Mouse (Mus musculus) R1 (cell line): ENCODE results near the gene Fbxo11.
"Not testable (repeated sequence)": the region's sequence is repeated elsewhere in the genome, so short reads cannot be mapped to it uniquely, and the experiment has no call there.

Experiments used
- DNase-seq: peaks from one replicate; pipeline ENCODE4 v3.0.0-alpha.2; 2018; ENCODE audit warnings: low read depth, low spot score

The Fbxo11 gene

DNA sequence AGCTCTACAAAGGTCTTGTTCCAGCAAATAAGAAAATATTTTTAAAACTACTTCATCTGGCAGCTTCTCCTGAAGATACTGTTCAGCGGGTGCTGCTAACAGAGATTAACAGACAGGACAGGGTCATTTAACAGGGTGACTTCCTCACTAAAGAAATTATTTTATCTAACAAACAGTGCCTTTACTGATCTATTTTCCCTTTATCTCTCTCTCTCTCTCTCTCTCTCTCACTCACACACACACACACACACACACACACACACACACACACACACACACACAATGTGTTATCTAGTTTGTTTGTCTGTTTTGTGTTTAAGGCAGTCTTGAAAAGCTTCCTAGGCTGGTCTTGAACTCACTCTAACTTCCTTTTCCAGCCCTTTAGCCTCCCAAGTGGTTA lies 50.6 kb downstream of the Fbxo11 start:
- no peak for DNase-seq

- no peak for DNase-seq
Measured at GRCm38 (mm10) chr17:88006956-88007355, 58.1 kb downstream of the Fbxo11 start.

DNA sequence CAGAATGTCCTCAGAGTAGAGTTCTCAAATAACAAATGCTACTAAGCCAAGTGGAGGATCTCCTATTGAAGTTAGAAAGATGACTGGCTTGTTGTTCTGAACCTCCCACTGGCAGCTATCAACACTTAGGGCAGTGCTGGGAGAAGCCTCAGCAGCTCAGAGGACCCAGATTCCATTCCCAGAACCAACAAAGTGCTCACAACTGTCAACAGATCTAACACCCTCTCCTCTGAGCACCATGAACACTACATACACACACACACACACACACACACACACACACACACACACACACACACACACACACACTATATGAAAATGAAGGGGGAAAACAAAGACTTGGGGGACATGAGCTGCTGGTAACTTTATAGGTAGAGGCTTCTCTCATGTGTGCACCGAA lies 60.2 kb downstream of the Fbxo11 start:
- DNase-seq = no peak

- DNase-seq = no peak
Measured at GRCm38 (mm10) chr17:87997808-87998207, 67.3 kb downstream of the Fbxo11 start.

DNA sequence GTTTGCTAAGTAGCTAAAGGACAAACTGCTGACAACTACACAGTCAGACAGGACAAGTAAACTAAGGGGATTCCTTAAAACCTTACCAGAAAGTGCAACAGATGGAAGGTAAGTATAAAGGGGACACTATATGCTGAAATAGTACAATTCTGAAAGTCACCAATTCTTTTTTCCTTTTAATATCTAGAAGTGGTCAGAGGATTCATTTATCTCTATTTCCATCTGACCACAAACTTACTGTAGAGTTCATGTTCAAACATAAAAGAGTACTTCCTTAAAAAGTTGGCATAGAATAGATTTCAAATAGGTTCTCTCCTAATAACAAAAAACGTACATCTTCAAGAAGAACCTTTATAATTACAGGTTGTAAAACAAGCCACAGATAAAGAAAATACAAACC lies 71.8 kb downstream of the Fbxo11 start:
- DNase-seq = no peak

DNA sequence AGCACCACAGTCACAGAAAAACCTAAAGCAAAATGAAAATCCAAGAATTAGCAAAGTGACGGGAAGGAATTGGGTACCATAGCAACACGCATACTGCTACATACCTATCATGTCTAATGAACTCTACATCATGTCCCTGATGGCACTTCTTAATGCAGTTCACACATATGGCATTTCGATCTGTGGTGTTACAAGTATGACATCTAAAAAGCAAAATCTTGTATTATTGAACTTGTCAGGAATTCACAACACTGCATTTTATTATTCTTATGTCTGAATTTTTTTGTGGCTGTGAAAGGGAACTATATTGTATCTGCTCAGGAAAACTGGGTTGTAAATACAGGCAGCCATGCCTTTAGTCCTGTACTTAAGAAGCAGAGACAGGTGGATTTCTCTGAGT lies 72.9 kb downstream of the Fbxo11 start:
- no peak for DNase-seq

DNA sequence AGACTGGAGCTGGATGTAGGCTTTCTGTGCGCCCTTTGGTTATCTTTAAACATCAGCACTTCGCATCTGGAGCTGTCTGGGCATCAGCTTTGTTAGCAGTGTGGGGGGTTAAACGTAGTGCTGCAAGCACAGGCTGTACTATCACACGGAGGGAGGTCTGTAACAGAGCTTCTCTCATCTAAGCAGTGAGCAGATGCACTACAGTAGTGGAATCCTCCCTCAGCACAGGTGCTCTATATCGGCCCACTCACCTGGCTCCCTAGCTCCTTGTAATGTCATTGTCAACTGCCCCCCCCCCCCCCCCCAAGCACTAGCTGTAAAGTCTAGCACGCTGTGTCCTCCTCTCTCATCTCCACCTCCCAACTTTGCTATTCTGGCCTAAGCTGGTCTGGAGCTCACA lies 77.6 kb downstream of the Fbxo11 start:
- DNase-seq = no peak

- no peak for DNase-seq
Measured at GRCm38 (mm10) chr17:87985916-87986315, 79.2 kb downstream of the Fbxo11 start.

- no peak for DNase-seq
Measured at GRCm38 (mm10) chr17:87984440-87985214, 80.5 kb downstream of the Fbxo11 start.

- DNase-seq = no peak
Measured at GRCm38 (mm10) chr17:87983313-87983712, 81.8 kb downstream of the Fbxo11 start.

DNA sequence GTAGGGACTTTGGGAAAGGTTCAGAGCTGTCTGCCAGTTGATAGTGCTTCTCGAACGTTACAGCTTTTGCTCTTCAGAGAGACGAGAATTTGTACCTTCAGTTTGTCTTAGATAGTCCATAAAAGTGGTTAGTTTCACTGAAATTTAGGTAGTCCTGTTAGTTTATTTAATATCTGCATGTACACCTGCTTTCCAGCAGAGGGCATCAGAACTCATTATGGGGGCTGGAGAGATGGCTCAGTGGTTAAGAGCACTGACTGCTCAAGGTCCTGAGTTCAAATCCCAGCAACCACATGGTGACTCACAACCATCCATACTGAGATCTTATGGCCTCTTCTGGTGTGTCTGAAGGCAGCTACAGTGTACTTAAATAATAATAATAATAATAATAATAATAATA lies 83.0 kb downstream of the Fbxo11 start:
- peak; percentile 62 for DNase-seq

GRCm38 (mm10) chr17:87979696-87980095 lies 85.4 kb downstream of the Fbxo11 start:
- not testable (repeated sequence) for DNase-seq

DNA sequence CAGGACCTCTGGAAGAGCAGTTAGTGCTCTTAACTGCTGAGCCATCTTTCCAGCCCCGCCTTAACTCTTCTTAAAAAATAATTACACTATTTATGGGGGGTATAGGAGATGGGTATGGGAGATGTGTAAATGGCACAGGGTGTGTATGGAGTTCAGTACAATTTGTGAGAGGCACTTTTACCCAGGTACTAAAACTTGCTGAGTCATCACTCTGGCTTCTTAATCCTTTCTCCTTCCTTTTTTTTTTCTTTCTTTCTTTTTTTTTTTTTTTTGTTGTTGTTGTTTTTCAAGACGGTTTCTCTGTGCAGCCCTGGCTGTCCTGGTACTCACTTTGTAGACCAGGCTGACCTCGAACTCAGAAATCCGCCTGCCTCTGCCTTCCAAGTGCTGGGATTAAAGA lies 88.2 kb downstream of the Fbxo11 start:
- not testable (repeated sequence) for DNase-seq

DNA sequence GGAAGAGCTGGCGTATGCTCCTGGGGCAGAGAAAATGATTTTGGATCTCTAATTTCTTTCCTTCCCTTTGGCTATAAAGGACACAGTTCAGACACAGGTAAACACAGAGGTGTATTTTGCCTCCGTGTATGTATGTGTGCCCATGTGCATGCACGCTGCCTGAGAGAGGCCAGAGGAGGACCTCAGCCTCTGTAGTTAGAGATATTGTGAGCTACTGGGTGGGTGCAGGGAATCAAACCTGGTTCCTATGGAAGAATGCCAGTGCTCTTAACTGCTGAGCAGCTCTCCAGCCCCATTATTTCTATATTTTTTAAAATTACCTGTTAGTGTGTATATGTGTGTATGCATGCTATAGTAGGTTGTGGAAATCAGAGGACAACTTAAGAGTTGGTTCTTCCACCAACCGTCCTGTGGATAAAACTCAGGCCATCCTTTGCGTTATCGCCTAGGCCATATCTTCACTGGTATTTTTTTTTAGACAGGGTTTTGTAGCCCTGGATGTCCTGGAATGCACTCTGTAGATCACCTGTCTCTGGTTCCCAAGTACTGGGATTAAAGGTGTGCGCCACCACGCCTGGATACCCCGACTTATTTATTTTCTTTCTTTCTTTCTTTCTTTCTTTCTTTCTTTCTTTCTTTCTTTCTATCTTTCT lies 88.8 kb downstream of the Fbxo11 start:
- DNase-seq = no peak

- DNase-seq = peak; percentile 66
Measured at GRCm38 (mm10) chr17:87975229-87975853, 89.8 kb downstream of the Fbxo11 start.

DNA sequence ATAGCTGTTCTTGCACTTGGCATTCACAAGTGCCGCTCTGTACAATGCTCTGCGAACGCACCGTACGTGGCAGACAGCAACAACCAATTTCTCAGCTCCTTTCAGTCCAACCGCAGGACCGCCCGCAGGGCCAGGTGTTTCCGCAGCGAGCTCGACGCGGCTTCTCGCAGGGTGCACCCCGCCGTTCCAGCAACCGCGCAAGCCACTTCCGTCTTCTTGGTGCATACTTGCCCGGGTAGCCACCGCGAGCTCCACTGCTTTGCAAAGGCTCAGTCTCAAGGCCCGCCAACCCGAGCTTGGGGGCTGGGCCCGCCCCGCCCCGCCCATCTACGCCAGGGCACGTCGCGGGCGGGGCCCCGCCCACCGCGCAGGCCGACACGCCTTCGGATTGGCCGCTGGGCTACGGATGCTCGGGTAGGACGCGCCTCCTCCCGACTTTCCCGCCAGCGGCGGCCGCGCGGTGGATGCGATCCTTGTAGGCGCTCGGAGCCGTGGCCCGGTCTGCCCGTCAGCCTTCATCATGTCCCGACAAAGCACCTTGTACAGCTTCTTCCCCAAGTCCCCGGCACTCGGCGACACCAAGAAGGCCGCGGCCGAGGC lies 90.4 kb downstream of the Fbxo11 start, which contains the start of gene Msh6:
Gene Msh6 (plus strand): TSS at position 434 of the 600 bp plus-strand sequence.
- peak; percentile 96 for DNase-seq

DNA sequence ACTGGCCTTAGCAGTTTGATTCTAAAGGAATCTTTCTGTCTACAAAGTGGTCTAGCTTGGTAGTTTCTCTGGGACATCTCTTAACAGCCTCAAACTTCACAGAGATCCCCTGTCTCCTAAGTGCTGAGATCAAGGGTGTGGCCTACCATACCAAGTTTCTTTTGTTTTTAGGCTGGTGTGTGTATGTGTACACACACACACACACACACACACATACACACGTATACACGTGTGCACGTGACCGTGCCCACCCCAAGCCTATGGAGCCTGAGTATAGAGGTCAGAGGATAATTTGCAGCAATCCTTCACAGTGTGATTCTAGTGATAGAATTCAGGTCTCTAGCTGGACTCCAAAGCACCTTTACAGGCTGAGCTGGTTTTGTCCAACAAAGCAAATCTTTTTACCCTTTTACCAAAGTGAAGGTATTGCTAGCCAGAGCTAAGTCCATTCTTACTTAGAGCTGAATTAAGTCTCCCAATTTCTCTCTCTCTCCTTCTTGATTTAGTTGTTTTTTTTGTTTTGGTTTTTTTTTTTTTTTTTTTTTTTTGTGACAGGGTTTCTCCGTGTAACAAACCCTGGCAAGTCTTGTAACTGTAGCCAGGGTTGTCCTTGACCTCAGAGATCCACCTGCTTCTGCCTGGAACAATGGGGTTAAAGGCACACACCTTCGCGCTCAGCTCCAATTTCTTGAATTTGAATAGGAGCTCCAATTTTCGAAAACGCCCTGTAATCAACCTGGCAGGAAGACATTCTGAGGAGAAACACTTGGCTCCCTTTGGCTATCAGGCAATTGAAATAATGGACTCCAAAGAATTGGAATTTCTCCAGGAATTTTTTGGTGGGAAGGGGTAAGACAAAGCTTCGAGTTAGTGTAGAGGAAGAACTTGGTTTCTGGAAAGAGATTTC lies 91.6 kb downstream of the Fbxo11 start:
- DNase-seq = peak; percentile 99

DNA sequence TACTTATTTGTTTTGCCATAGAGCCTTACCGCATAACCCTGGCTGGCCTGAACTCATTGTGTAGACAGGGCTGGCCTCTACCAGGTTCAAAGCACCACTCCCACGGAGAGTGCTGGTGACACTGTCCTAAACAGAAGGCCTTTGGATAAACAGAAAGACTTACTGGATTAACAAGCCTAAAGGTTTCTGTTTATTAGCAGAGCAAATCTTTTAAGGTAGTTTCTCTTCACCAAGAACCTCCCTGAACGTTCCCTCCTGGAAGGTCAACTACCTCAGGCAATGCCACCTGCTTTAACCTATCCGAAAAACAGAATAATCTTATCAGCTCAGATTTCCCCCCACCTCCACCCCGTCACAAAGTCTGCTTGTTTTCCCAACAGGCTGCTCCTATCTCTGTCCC lies 92.2 kb downstream of the Fbxo11 start:
- no peak for DNase-seq

DNA sequence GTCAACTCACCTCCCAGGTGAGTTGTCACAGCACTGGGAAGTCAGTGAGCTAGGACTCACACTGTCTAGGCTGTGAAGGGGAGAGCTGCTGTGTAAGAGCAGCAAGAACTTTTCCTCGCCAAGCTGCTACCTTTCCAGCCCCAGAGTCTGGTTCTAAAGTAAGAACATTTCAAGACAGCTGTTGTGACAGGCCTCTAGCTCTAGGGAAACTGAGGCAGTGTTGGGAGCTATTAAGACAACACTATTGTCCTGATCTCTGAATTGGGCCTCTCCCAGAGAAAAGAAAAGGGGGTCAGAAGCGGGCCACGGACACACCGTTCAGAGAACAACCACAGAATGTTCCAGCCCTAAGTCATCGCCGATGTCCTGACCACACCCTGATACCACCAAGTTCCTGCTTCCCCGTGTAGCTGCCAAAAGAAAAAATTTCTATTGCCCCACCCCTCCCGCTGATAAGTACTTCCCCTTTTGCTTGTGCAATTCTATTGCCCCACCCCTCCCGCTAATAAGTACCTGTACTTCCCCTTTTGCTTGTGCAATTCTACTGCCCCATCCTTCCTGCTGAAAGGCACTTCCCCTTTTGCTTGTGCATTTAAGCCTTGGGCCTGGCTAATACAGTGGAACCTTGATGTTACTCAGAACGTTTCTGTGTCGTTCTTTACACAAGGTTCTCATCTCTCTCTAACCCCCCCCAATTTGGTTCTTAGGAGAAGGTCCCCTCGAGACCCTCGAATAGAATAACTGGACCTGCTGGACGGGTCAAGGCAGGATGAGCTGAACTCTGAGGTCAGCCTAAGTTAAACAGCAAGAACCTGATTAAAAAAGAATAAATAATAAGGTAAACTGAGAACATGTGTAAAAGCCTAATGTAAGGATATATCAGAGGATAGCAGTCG lies 93.1 kb downstream of the Fbxo11 start:
- DNase-seq = peak; percentile 54

DNA sequence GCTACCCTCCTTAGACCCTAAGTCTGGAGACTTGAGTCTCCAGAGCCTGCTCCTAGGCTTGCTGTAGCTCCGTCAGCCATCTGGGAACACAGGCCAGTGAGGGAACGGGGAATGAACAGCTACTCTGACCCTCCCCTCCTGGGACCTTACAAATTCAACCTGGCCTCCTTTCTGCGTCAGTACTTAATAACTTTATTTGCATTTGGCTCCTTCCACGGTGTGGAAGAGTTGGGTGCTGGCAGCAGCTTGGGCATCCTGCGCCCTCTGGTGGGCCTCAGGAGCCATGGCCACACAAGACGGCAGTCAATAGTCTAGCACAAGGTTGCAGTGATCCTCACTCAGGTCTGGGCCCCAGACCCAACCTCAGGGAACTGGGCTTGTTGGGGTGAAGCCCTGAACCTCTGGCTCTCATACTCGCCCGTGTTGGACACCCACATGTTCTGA lies 96.6 kb downstream of the Fbxo11 start:
- peak; percentile 62 for DNase-seq
